ENCODE assay signal across 12 mouse cellular contexts in genomic region chr3:123128091-123128490, GRCm38 (mm10).
"Had no signal": no experiment of that assay in that cellular context is flagged by ENCODE, and none has a peak within 500 bp of the region (broad histone marks: within the 10 kb centered on the region; RNA-seq: fewer than 3 reads in every experiment).

No protein-coding gene starts in this region.

- H3K27me3 ChIP-seq: kidney, embryonic 15.5 days; liver, embryonic 13.5 days; midbrain, embryonic 13.5 days; neural tube, embryonic 15.5 days had no signal

- H3K4me3 ChIP-seq: kidney, embryonic 15.5 days; left cerebral cortex, adult 2 months; limb, embryonic 10.5 days; liver, embryonic 13.5 days; midbrain, embryonic 13.5 days; myocyte; neural tube, embryonic 15.5 days had no signal

- H3K36me3 ChIP-seq: kidney, embryonic 15.5 days; limb, embryonic 10.5 days; liver, embryonic 13.5 days; midbrain, embryonic 13.5 days; neural tube, embryonic 15.5 days had no signal

- ATAC-seq: liver, postnatal 0 days; midbrain, embryonic 13.5 days had no signal

- H3K4me1 ChIP-seq: kidney, embryonic 15.5 days; liver, embryonic 13.5 days; midbrain, embryonic 13.5 days; neural tube, embryonic 15.5 days had no signal

- H3K9ac ChIP-seq: kidney, embryonic 15.5 days; liver, embryonic 13.5 days; liver, postnatal 0 days; midbrain, embryonic 13.5 days; neural tube, embryonic 15.5 days had no signal

- H3K27ac ChIP-seq: kidney, embryonic 15.5 days; left cerebral cortex, adult 2 months; limb, embryonic 10.5 days; liver, embryonic 13.5 days; midbrain, embryonic 13.5 days; neural tube, embryonic 15.5 days had no signal

- DNase-seq: kidney, postnatal 14 days; liver, embryonic 13.5 days; liver, postnatal 0 days; right cerebral cortex, adult 18-20 months; right cerebral cortex, postnatal 25 days; thymus, postnatal 36 days had no signal

- H3K4me2 ChIP-seq: kidney, embryonic 15.5 days; liver, embryonic 13.5 days; midbrain, embryonic 13.5 days; neural tube, embryonic 15.5 days had no signal

- H3K9me3 ChIP-seq: kidney, embryonic 15.5 days; limb, embryonic 10.5 days; liver, embryonic 13.5 days; midbrain, embryonic 13.5 days; neural tube, embryonic 15.5 days had no signal
